Mouse (Mus musculus) WW6 (cell line): ENCODE data around the gene Taf1c.

ENCODE experiments used
- DNase-seq: peaks from one replicate; pipeline ENCODE4 v3.0.0-alpha.2; 2013; ENCODE audit warnings: low read depth, low spot score

Gene Taf1c

GRCm38 (mm10) chr8:119574437-119575365, 30.3 kb downstream of the Taf1c start, which contains the start of the genes Hsdl1 and Dnaaf1:
Gene Hsdl1 (minus strand): TSS chr8:119575183.
Gene Dnaaf1 (plus strand): TSS chr8:119575235.
- peak; percentile 76 for DNase-seq

- DNase-seq: no peak
Measured at GRCm38 (mm10) chr8:119572411-119572810, 32.6 kb downstream of the Taf1c start.

- DNase-seq: no peak
Measured at GRCm38 (mm10) chr8:119571135-119571534, 33.9 kb downstream of the Taf1c start.

- no peak for DNase-seq
Measured at GRCm38 (mm10) chr8:119569881-119570280, 35.1 kb downstream of the Taf1c start.

DNA sequence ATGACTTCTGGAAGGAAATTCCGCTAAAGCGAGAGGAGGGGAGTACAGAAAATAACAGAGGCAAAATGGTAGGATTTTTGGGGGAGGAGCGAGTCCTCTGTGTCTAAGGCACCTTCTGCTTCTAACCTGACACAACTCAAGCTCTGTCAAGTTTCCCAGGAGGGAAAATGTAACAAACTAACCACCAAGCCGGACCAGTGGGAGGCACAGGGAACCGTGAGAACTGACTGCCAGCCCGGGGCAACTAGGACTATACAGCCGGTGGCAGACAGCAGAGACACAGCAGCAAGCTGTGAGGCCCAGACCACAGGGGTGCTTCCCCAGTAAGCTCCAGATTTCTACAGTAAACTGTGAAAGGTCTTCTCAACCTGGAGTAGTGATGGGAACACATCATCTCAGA, 36.1 kb downstream of the Taf1c start:
- no peak for DNase-seq

- no peak for DNase-seq
Measured at GRCm38 (mm10) chr8:119568251-119568650, 36.8 kb downstream of the Taf1c start.

GRCm38 (mm10) chr8:119566367-119566766, 38.7 kb downstream of the Taf1c start:
- DNase-seq: no peak

- DNase-seq: no peak
Measured at GRCm38 (mm10) chr8:119563849-119564251, 41.2 kb downstream of the Taf1c start.

DNA sequence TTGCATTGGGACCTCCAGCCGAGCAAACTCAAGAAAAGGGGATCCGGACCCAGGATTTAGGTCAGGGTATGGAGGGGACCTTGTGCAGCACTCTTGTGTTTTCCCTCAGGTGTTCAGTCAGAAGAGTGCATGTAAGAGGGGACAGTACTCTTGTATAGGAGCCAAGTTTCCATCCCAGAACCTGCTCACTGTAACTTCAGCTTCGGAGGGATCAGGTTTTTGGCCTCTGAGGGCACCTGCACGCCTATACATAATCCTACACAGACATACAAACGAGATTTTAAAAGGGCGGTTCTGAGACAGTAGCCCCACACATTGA, 45.7 kb downstream of the Taf1c start:
- no peak for DNase-seq

DNA sequence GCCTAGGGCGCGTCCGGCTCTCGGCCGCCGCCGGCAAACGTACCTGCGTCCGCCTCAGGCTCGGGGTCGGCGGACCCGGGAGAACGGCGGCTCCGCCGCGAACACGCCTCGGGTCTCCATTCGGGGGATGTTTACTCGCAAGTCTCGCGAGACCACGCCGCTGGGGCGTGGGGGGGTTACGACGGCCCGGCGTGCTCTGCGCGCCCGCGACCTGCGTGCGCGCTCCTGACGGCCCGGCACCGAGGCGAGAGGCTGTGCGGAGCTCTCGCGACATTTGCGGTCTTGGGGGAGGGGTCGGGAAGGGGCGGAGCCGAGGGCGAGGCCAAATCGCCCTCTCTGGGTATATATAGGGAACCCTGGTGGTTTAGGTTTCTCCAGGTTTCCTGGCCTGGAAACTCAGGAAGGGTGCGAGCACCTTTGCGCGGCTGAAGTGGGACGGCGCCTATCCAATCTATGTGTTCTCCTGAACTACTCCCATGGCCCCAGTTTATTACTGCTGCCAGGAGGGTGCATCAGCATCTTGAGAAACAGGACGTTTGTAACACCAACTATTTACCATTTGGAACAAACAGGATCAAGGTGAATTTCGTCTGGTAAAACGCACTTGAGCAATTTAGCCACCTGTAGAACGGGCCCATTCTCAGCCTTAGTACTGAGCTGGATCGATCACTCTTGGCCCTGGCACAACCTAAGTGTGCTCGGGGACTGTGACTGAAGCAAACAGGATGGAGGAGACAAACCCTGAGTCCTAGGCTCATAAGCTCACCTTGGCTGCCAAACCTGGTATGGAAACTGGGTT, 46.2 kb downstream of the Taf1c start, which contains the start of gene Mbtps1:
Gene Mbtps1, minus strand, starts transcription at position 133 of the 799 bp plus-strand sequence.
- peak; percentile 100 for DNase-seq

- no peak for DNase-seq
Measured at GRCm38 (mm10) chr8:119557821-119558602, 47.0 kb downstream of the Taf1c start.

GRCm38 (mm10) chr8:119557132-119557531, 47.9 kb downstream of the Taf1c start:
- DNase-seq: no peak

GRCm38 (mm10) chr8:119555861-119556260, 49.2 kb downstream of the Taf1c start:
- DNase-seq: no peak

DNA sequence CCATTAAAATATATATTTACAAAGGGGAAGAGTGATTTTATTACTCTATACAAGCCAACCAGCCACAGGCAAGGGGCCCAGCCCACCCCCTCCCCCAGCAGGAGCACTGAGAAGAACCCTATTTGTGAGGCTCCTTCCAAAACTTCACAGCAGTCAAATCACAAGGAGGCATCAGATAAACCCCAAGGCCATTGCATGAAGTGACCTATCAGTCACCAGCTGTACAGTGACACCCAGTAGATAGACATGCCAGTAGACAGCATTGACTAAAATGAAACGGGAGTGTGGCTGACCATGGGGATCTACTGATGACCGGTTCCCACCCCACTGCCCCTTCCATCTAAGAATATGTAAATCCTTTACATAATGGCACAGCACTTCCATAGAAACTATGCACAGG, 52.1 kb downstream of the Taf1c start:
- no peak for DNase-seq

DNA sequence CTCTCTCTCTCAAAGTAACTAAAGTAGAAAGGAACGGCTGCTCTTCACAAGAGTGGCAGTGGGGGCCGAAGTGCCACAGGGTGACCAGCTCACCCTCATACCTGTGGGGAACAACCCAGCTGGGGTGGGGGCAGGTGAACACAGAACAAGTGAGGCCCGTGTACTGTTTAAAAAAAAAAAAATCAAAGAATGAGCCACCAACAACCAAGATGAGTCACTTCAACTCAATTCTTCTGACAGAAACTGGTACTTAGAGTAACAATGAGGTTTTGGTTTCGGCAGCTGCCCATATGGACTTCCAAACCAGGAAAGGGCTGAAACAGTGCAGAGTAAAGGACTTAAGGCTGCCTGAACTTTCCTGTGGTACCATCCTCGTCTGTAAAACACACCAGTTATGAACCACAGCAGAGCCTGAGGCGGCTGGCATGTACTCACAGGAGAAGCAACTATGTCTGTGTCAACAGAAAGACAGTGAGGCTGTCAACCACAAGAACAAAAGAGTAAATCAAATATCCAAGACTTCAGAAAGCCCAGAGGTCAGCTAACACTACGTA, 56.4 kb downstream of the Taf1c start:
- no peak for DNase-seq
